Mouse (Mus musculus) forebrain, embryonic 12.5 days (tissue): ENCODE data around the gene Gse1. TPM values are rescaled to one million over a fixed set of nuclear protein-coding genes. Genes with fewer than 3 reads are reported as not detected.

Source experiments
- ATAC-seq: fragments of 200-750 bp; cut with Nextera tagmentation; 2 replicates; pipeline ENCODE4 v1.8.0; 2017; ENCODE audit warnings: moderate TSS enrichment; ENCODE audit not compliant: low FRiP score
- H3K27ac ChIP-seq: fragments of 300-500 bp; sonication (generic); 2 replicates; pipeline ENCODE4 v1.5.1; 2016; ENCODE audit warnings: mild to moderate bottlenecking
- H3K27me3 ChIP-seq: fragments of 300-500 bp; sonication (generic); 2 replicates; pipeline ENCODE4 v1.6.1; 2016; ENCODE audit warnings: mild to moderate bottlenecking
- H3K36me3 ChIP-seq: fragments of 300-500 bp; sonication (generic); replicated peaks from 2 replicates; pipeline ENCODE4 v1.6.1; 2016; ENCODE audit warnings: mild to moderate bottlenecking
- H3K4me1 ChIP-seq: fragments of 300-500 bp; sonication (generic); 2 replicates; pipeline ENCODE4 v1.6.1; 2016
- H3K4me2 ChIP-seq: fragments of 300-500 bp; sonication (generic); 2 replicates; pipeline ENCODE4 v1.6.1; 2016; ENCODE audit warnings: mild to moderate bottlenecking, moderate library complexity
- H3K4me3 ChIP-seq: fragments of 300-500 bp; sonication (generic); replicated peaks from 2 replicates; pipeline ENCODE4 v1.5.1; 2016; ENCODE audit warnings: mild to moderate bottlenecking
- H3K9ac ChIP-seq: fragments of 300-500 bp; sonication (generic); 2 replicates; pipeline ENCODE4 v1.6.1; 2016; ENCODE audit warnings: mild to moderate bottlenecking
- H3K9me3 ChIP-seq: fragments of 300-500 bp; sonication (generic); 2 replicates; pipeline ENCODE4 v1.6.1; 2016
- WGBS: fragments of 180-500 bp; shearing (Covaris S2); methylation state at CpG from one replicate; pipeline ENCODE4 v1.1.7; 2016; 5-methylcytosine and 5-hydroxymethylcytosine counted together
- polyA plus RNA-seq: library from polyadenylated mRNA; unstranded; fragments of >200 nt; fragmentation: Nextera tagmentation; extraction: Ambion mirVana; gene quantifications from 2 replicates; pipeline ENCODE4 v1.2.1, GENCODE M21; 2016

Gene Gse1
- polyA plus RNA-seq, 1 experiment from 2014 or later: 20.4 TPM

- WGBS: 55% methylated on average over 14 of the region's 14 CpGs
- H3K9me3 ChIP-seq: no peaks in the 10 kb centered on the region
- no peak overlapping the region for H3K27ac ChIP-seq
- no peaks in the 10 kb centered on the region for H3K36me3 ChIP-seq
- no peak for ATAC-seq
- peaks cover 80% of the 10 kb centered on the region for H3K4me1 ChIP-seq
- H3K4me3 ChIP-seq: peak overlapping the region; percentile 17
- H3K9ac ChIP-seq: peak overlapping the region; percentile 36
- peak overlapping the region; percentile 96 for H3K4me2 ChIP-seq
- H3K27me3 ChIP-seq: no peaks in the 10 kb centered on the region
These were observed 264.1 kb downstream of the Gse1 start for GRCm38 (mm10) chr8:120492193-120492880.

DNA sequence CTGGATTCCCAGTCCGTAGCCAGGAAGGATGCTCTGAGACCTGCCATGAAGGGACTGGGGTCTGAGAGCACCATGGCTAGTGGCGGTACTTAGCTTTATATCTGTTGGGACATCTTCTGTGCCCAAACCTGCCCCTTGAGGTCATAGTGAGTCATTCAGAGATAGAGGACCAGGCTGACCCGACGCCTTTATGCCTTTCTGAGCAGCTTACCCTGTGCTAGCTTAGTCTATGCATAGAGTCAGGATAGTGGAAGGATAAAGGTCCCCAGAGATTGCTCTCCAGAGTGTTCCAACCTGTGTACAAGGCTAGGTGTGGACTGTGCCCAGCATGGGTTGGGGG lies 264.6 kb downstream of the Gse1 start:
- Histone ChIP-seq H3K36me3 (no peaks in the 10 kb centered on the region), H3K4me3 (peak overlapping the region; percentile 17), H3K27me3 (no peaks in the 10 kb centered on the region), H3K9ac (peak overlapping the region; percentile 36), H3K4me1 (peaks cover 83% of the 10 kb centered on the region), H3K9me3 (no peaks in the 10 kb centered on the region), H3K27ac (no peak overlapping the region), H3K4me2 (peak overlapping the region; percentile 96)
- WGBS: 66% methylated on average over 4 of the region's 4 CpGs
- no peak for ATAC-seq

- Histone ChIP-seq H3K27me3 (no peaks in the 10 kb centered on the region), H3K4me1 (peaks cover 92% of the 10 kb centered on the region), H3K27ac (0 out of 2 replicates have a peak overlapping the region, but pooled peaks have one; percentile 48), H3K9me3 (no peaks in the 10 kb centered on the region), H3K9ac (0 out of 2 replicates have a peak overlapping the region, but pooled peaks have one; percentile 26), H3K36me3 (no peaks in the 10 kb centered on the region), H3K4me3 (no peak overlapping the region; the same call in 1 of the 2 replicates), H3K4me2 (peak overlapping the region; percentile 96)
- 60% methylated on average over 16 of the region's 16 CpGs for WGBS
- no peak for ATAC-seq
These were observed 265.5 kb downstream of the Gse1 start for GRCm38 (mm10) chr8:120493508-120494464.

DNA sequence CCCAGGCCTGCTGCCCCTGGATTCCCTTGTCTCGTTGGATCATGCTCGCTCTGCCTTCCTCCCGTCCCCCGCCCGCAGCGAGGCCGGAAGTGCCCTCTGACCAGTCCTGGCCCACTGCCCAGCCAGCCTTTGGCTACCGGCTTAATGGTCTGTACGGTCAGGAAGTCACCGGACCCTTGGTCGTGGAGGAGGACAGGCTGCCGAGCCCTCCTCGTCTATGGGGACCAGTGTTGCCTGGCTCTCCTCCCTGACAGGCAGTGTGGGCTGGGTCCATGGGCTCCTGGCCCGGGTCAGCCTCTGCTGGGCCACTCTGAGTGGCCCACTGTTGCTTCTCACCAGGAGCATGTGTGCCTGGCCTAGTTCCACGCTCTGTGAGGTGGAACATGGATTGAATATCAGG lies 266.6 kb downstream of the Gse1 start:
- Histone ChIP-seq H3K4me1 (peaks cover 96% of the 10 kb centered on the region), H3K36me3 (no peaks in the 10 kb centered on the region), H3K9me3 (no peaks in the 10 kb centered on the region), H3K4me2 (peak overlapping the region; percentile 96), H3K9ac (peak overlapping the region; percentile 50), H3K27me3 (no peaks in the 10 kb centered on the region; the same call in 1 of the 2 replicates), H3K4me3 (0 out of 2 replicates have a peak overlapping the region, but pooled peaks have one; percentile 2), H3K27ac (peak overlapping the region; percentile 68)
- WGBS: 55% methylated on average over 15 of the region's 15 CpGs
- ATAC-seq: no peak

DNA sequence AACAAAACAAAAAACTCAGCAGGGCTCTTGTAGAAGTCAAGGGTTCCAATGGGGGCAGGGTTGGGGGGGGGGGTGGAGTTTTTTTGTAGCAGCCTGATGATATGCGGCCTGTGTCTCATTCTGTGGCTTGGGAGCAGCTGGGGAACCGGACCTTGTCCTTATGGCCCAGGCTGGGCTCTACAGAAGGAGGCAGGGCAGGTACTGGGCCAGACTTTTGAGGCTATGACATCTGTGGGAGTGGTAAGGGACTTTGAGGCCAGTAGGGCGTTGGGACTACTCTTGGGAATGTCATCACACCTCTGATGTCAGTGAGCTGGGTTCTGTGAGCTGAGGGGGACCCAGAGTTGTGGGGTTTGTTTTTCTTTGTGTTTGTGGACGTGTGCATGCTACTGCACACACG lies 267.2 kb downstream of the Gse1 start:
- WGBS: 68% methylated on average over 5 of the region's 5 CpGs
- Histone ChIP-seq H3K36me3 (no peaks in the 10 kb centered on the region), H3K4me2 (peak overlapping the region; percentile 96; the same call in 1 of the 2 replicates), H3K4me3 (no peak overlapping the region), H3K27ac (peak overlapping the region; percentile 68), H3K4me1 (peaks cover 96% of the 10 kb centered on the region), H3K27me3 (no peaks in the 10 kb centered on the region; the same call in 1 of the 2 replicates), H3K9ac (no peak overlapping the region), H3K9me3 (no peaks in the 10 kb centered on the region)
- no peak for ATAC-seq

GRCm38 (mm10) chr8:120496478-120496877 lies 268.2 kb downstream of the Gse1 start:
- Histone ChIP-seq H3K9ac (no peak overlapping the region), H3K27me3 (peaks cover 4% of the 10 kb centered on the region; the same call in 1 of the 2 replicates), H3K4me1 (peaks cover 96% of the 10 kb centered on the region), H3K9me3 (no peaks in the 10 kb centered on the region), H3K4me3 (no peak overlapping the region), H3K36me3 (no peaks in the 10 kb centered on the region), H3K27ac (peak overlapping the region; percentile 83; the same call in 1 of the 2 replicates), H3K4me2 (peak overlapping the region; percentile 50; the same call in 1 of the 2 replicates)
- WGBS: 97% methylated on average over 15 of the region's 15 CpGs
- ATAC-seq: no peak

- Histone ChIP-seq H3K27me3 (peaks cover 4% of the 10 kb centered on the region; the same call in 1 of the 2 replicates), H3K4me1 (peaks cover 96% of the 10 kb centered on the region), H3K36me3 (no peaks in the 10 kb centered on the region), H3K4me2 (peak overlapping the region; percentile 50), H3K27ac (peak overlapping the region; percentile 83), H3K9ac (peak overlapping the region; percentile 45; the same call in 1 of the 2 replicates), H3K9me3 (no peaks in the 10 kb centered on the region), H3K4me3 (peak overlapping the region; percentile 8; the same call in 1 of the 2 replicates)
- ATAC-seq: peak; percentile 44
- 7% methylated on average over 11 of the region's 11 CpGs for WGBS
These were observed 269.3 kb downstream of the Gse1 start for GRCm38 (mm10) chr8:120497503-120497946.

DNA sequence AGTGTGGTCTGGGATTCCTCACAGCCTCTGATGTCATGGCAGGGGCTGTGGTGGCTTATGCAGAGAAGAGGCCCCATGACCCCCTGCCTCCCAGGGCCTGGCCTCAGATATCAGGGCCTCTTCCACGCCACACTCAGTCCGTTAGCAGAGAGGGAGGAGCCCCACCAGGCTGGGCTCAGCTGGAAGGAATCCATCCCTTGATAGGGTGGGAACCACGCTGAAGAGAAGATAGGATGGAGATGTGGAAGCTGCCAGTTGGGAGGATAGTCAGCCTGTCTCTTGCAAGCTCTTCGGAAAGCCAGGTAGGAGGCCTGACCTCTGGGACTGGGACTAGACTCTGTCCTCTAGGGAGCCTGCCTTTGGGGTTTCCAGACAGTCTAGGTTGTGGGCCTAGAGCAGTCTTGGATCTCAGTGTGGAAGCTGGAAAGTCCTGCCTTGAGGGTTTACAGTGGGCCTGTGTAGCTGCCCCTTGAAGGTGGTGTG lies 270.1 kb downstream of the Gse1 start:
- Histone ChIP-seq H3K9me3 (no peaks in the 10 kb centered on the region), H3K27me3 (peaks cover 9% of the 10 kb centered on the region; the same call in 1 of the 2 replicates), H3K4me2 (peak overlapping the region; percentile 50), H3K4me1 (peaks cover 96% of the 10 kb centered on the region), H3K36me3 (no peaks in the 10 kb centered on the region), H3K9ac (peak overlapping the region; percentile 45), H3K4me3 (peak overlapping the region; percentile 11), H3K27ac (peak overlapping the region; percentile 83)
- ATAC-seq: peak; percentile 39
- 25% methylated on average over 4 of the region's 4 CpGs for WGBS

- Histone ChIP-seq H3K9ac (peak overlapping the region; percentile 27; the same call in 1 of the 2 replicates), H3K27me3 (peaks cover 9% of the 10 kb centered on the region; the same call in 1 of the 2 replicates), H3K4me2 (peak overlapping the region; percentile 50), H3K4me3 (peak overlapping the region; percentile 11), H3K27ac (peak overlapping the region; percentile 83), H3K36me3 (no peaks in the 10 kb centered on the region), H3K4me1 (peaks cover 96% of the 10 kb centered on the region), H3K9me3 (no peaks in the 10 kb centered on the region)
- WGBS: 15% methylated on average over 9 of the region's 9 CpGs
- ATAC-seq: peak; percentile 54; the same call in 1 of the 2 replicates
These were observed 270.8 kb downstream of the Gse1 start for GRCm38 (mm10) chr8:120498926-120499605.

DNA sequence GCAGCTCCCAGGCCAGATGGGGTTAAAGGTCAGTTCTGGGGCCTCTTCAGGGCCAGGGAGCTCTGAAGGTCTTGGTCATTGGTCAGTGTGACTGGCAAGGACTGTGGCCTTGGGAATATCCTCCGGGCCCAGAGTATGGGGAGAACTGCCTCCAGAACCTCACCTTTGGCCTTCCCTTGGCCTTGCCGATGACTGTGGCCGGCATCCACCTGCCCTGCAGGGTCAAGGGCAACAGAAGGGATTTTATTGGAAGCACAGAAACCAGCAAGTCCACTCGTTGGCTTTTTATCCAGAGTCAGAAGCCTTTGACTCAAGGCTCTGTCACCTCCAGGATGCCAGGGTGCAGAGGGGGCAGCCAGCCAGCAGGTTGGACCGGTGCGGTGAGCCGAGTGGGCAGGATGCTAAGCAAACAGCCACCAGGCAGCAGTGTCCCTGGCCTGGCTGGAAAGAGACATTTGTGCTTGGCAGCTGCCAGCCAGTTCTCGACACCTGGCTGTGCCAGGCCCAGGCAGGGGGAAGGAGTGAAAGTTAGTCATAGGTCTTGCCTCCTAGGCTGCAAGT lies 272.5 kb downstream of the Gse1 start:
- H3K9ac ChIP-seq: 0 out of 2 replicates have a peak overlapping the region, but pooled peaks have one; percentile 33
- no peak overlapping the region for H3K27ac ChIP-seq
- no peaks in the 10 kb centered on the region for H3K36me3 ChIP-seq
- H3K4me1 ChIP-seq: peaks cover 97% of the 10 kb centered on the region
- no peaks in the 10 kb centered on the region for H3K9me3 ChIP-seq
- H3K4me2 ChIP-seq: no peak overlapping the region
- WGBS: 84% methylated on average over 8 of the region's 8 CpGs
- no peak overlapping the region for H3K4me3 ChIP-seq
- peaks cover 9% of the 10 kb centered on the region; the same call in 1 of the 2 replicates for H3K27me3 ChIP-seq
- ATAC-seq: no peak

- peaks cover 11% of the 10 kb centered on the region; the same call in 1 of the 2 replicates for H3K27me3 ChIP-seq
- H3K27ac ChIP-seq: no peak overlapping the region
- H3K4me2 ChIP-seq: no peak overlapping the region
- no peak for ATAC-seq
- WGBS: 87% methylated on average over 5 of the region's 5 CpGs
- no peaks in the 10 kb centered on the region for H3K9me3 ChIP-seq
- H3K9ac ChIP-seq: no peak overlapping the region
- H3K36me3 ChIP-seq: no peaks in the 10 kb centered on the region
- no peak overlapping the region for H3K4me3 ChIP-seq
- peaks cover 99% of the 10 kb centered on the region for H3K4me1 ChIP-seq
These were observed 273.2 kb downstream of the Gse1 start for GRCm38 (mm10) chr8:120501426-120501825.
